Mouse (Mus musculus) hindbrain, embryonic 16.5 days (tissue): ENCODE results near the gene Srcin1. TPM values are rescaled to one million over a fixed set of nuclear protein-coding genes. Genes with fewer than 3 reads are reported as not detected.
A peak's percentile ranks its signal among the peaks of the same experiment; 100 is the strongest.

Source experiments
- ATAC-seq: fragments of 200-750 bp; cut with Nextera tagmentation; 2 replicates; pipeline ENCODE4 v1.8.0; 2017; ENCODE audit warnings: moderate TSS enrichment, moderate library complexity
- H3K27ac ChIP-seq: fragments of 300-500 bp; sonication (generic); 2 replicates; pipeline ENCODE4 v1.5.1; 2014; ENCODE audit warnings: low read depth, mild to moderate bottlenecking, control low read depth, low read length, moderate library complexity
- H3K27me3 ChIP-seq: fragments of 300-500 bp; sonication (generic); replicated peaks from 2 replicates; pipeline ENCODE4 v1.6.1; 2014; ENCODE audit warnings: low read length; ENCODE audit not compliant: control insufficient read depth, insufficient read depth
- H3K36me3 ChIP-seq: fragments of 300-500 bp; sonication (generic); 2 replicates; pipeline ENCODE4 v1.6.1; 2014; ENCODE audit warnings: mild to moderate bottlenecking, low read length, moderate library complexity, mixed read lengths; ENCODE audit not compliant: control insufficient read depth, insufficient read depth
- H3K4me1 ChIP-seq: fragments of 300-500 bp; sonication (generic); 2 replicates; pipeline ENCODE4 v1.6.1; 2014; ENCODE audit warnings: low read depth, low read length; ENCODE audit not compliant: control insufficient read depth, insufficient read depth
- H3K4me2 ChIP-seq: fragments of 300-500 bp; sonication (generic); 2 replicates; pipeline ENCODE4 v1.6.1; 2014; ENCODE audit warnings: mild to moderate bottlenecking, low read length, control low read depth, moderate library complexity
- H3K4me3 ChIP-seq: fragments of 300-500 bp; sonication (generic); 2 replicates; pipeline ENCODE4 v1.5.1; 2014; ENCODE audit warnings: mild to moderate bottlenecking, low read length, control low read depth, moderate library complexity
- H3K9ac ChIP-seq: fragments of 300-500 bp; sonication (generic); 2 replicates; pipeline ENCODE4 v1.6.1; 2014; ENCODE audit warnings: low read depth, mild to moderate bottlenecking, control low read depth, low read length, moderate library complexity
- H3K9me3 ChIP-seq: fragments of 300-500 bp; sonication (generic); 2 replicates; pipeline ENCODE4 v1.6.1; 2014; ENCODE audit warnings: mild to moderate bottlenecking, low read length, moderate library complexity; ENCODE audit not compliant: control insufficient read depth
- WGBS: fragments of 180-500 bp; shearing (Covaris S2); extraction: QIAGEN DNeasy Blood & Tissue Kit; methylation state at CpG from one replicate; pipeline ENCODE4 v1.1.7; 2014; 5-methylcytosine and 5-hydroxymethylcytosine counted together
- polyA plus RNA-seq: library from polyadenylated mRNA; unstranded; fragments of >200 nt; fragmentation: Nextera tagmentation; extraction: Ambion mirVana; gene quantifications from 2 replicates; pipeline ENCODE4 v1.2.1, GENCODE M21; 2015

Srcin1 gene
- polyA plus RNA-seq, 1 experiment from 2014 or later: 8.9 TPM

DNA sequence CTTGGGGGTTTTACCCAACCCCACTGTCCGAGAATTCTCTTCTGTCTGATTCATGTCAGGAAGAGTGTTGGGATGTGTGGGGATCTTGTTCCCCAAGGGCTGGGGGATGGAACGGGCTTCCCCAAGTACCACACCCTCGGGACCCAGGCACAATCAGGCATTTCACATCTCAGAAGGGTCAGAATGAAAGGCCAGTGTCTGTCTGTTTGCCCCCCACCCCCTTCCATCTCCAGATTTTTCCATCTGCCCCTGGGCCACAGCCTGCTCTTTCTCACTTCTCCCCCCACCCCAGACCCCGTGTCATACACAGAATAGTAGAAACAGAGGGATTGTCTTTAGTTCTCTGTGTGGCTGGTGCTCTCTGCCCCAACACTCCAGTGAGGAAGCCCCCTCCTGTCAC is 32.9 kb upstream of the Srcin1 start:
- H3K9me3 ChIP-seq: no peaks in the 10 kb centered on the region
- no peak overlapping the region for H3K9ac ChIP-seq
- H3K36me3 ChIP-seq: no peaks in the 10 kb centered on the region
- H3K4me3 ChIP-seq: no peak overlapping the region
- H3K4me2 ChIP-seq: no peak overlapping the region
- WGBS: 70% methylated on average over 4 of the region's 4 CpGs
- no peak for ATAC-seq
- no peak overlapping the region for H3K27ac ChIP-seq
- no peaks in the 10 kb centered on the region for H3K4me1 ChIP-seq
- no peaks in the 10 kb centered on the region for H3K27me3 ChIP-seq

DNA sequence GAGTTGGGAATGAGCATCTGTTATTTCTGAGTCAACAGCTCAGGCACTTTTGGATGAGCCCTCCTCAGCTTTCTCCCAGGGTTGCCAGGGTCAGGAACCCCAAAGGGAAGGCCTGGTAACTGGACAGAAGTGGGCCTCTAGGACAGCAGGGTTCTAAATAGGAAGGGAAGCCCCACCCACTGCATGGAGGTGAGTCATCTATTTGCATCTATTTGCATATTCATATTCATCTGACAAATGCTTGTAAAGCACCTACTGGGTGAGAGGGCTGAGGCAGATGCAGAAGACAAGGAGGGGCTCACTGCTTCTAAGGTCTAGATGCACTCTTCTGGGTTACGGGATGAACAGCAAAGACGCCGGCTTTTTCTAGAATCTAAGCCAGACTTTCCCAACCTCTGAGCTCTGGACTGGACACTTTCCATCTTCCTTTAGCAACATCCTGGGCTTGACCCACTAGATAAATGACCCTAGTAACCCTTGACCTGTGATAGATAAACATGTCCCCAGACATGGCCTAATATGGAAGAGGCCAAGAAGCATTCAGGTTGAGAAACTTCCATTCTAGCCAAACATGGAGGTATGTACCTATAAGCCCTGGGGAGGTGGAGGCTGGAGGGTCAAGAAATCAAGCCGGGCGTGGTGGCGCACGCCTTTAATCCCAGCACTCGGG is 31.2 kb upstream of the Srcin1 start:
- no peak for ATAC-seq

DNA sequence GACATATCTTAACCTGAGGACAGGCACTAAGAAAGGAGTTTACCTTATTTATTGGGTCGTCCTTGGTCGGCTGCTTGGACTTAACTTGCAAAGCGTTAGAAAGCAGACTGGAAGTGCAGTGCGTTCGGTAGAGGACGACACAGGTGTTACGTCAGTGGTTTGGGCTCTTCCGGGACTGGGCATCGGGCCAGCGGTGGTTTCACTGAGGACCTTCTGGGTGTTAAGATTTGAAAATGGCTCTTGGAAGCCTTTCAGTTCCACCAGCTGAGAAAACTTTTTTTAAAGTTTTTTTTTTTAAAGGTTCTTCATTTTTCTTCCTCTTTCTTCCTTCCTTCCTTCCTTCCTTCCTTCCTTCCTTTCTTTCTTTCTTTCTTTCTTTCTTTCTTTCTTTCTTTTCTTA is 27.9 kb upstream of the Srcin1 start:
- no peak overlapping the region for H3K9ac ChIP-seq
- H3K9me3 ChIP-seq: no peaks in the 10 kb centered on the region
- no peak for ATAC-seq
- no peak overlapping the region for H3K4me3 ChIP-seq
- no peak overlapping the region for H3K27ac ChIP-seq
- H3K4me2 ChIP-seq: no peak overlapping the region
- WGBS: 77% methylated on average over 10 of the region's 10 CpGs
- H3K4me1 ChIP-seq: no peaks in the 10 kb centered on the region
- no peaks in the 10 kb centered on the region for H3K27me3 ChIP-seq
- no peaks in the 10 kb centered on the region for H3K36me3 ChIP-seq

More for the DNA sequence above, 31.2 kb upstream of the Srcin1 start:
- H3K4me3 ChIP-seq: no peak overlapping the region
- no peaks in the 10 kb centered on the region for H3K36me3 ChIP-seq
- H3K9ac ChIP-seq: no peak overlapping the region
- H3K27me3 ChIP-seq: no peaks in the 10 kb centered on the region
- no peaks in the 10 kb centered on the region for H3K4me1 ChIP-seq
- H3K27ac ChIP-seq: no peak overlapping the region
- H3K4me2 ChIP-seq: no peak overlapping the region
- 96% methylated on average over 8 of the region's 8 CpGs for WGBS
- no peaks in the 10 kb centered on the region for H3K9me3 ChIP-seq

DNA sequence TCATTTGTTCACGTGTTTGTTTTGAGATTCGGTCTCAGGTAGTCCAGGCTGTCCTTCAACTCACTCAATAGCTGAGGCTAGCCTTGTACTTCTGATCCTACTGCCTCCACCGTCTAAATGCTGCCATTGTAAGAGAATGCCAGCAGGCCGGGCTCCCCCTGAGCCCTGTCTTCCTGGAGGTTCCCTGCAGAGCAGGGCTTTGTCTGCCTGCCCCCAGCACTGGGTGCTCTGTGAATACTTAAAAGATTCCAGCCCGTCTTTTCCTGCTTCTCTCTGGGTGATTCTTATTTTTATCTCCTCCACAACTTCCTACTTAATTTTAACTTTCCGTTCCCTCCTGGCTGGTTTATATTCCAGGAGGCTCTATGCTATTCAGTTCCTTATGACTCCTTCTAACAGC is 26.2 kb upstream of the Srcin1 start:
- ATAC-seq: no peak
- Histone ChIP-seq H3K4me1 (no peaks in the 10 kb centered on the region), H3K27ac (no peak overlapping the region), H3K9ac (no peak overlapping the region), H3K4me3 (no peak overlapping the region), H3K36me3 (no peaks in the 10 kb centered on the region), H3K4me2 (no peak overlapping the region), H3K9me3 (no peaks in the 10 kb centered on the region), H3K27me3 (no peaks in the 10 kb centered on the region)
- 24% methylated on average over 6 of the region's 6 CpGs for WGBS

DNA sequence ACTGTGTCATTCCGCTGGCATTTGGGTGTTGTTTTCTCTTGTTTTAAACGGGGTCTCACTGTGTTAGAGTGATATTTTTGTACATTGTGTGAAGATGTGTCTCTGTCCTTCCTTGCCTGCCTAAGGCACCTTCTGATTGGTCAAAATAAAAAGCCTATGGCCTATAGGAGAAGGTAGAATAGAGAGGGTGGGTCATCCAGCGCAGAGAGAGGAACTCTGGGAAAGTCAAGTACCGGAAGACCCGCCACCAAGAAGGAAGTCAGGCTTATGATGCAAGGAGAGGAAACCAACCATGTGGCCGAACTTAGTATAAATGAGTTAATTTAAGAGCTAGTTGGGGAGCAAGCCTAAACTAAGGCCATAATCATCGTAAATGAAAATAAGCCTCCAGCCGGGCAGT is 23.1 kb upstream of the Srcin1 start:
- no peak for ATAC-seq
- Histone ChIP-seq H3K4me1 (no peaks in the 10 kb centered on the region), H3K4me3 (no peak overlapping the region), H3K9ac (no peak overlapping the region), H3K4me2 (no peak overlapping the region), H3K27ac (no peak overlapping the region), H3K9me3 (no peaks in the 10 kb centered on the region), H3K36me3 (no peaks in the 10 kb centered on the region), H3K27me3 (no peaks in the 10 kb centered on the region)
- 97% methylated on average over 8 of the region's 8 CpGs for WGBS

DNA sequence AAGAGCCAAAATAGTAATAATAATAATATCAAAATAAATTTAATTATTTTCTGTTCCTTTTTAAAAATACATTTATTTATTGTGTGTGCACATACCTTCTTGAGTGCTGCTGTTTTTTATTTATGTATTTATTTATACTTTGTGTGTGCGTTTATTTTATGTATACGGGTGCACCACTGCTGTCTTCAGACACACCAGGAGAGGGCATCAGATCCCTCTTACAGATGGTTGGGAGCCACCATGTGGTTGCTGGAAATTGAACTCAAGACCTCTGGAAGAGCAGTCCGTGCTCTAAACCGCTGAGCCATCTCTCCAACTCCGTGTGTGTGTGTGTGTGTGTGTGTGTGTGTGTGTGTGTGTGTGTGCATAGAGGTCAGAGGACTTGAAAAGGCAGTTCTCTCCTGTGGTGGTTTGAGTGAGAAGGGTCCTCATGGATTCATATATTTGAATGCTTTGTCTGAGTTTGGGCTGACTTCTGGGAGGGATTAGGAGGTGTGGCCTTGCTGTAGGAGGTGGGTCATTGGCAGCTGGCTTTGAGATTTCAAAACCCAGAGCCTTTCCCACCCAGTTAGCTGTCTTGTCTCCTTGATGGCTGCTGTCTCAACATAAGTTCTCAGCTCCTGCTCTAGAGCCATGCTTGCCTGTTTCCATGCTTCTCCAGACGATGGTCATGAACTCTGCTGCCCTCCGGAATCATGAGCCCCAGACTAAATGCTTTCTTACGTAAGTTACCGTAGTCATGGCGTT is 22.1 kb upstream of the Srcin1 start:
- Histone ChIP-seq H3K4me1 (no peaks in the 10 kb centered on the region), H3K27ac (no peak overlapping the region), H3K4me2 (no peak overlapping the region), H3K9me3 (no peaks in the 10 kb centered on the region), H3K9ac (no peak overlapping the region), H3K4me3 (no peak overlapping the region), H3K27me3 (no peaks in the 10 kb centered on the region), H3K36me3 (no peaks in the 10 kb centered on the region)
- no peak for ATAC-seq
- 75% methylated on average over 10 of the region's 10 CpGs for WGBS

DNA sequence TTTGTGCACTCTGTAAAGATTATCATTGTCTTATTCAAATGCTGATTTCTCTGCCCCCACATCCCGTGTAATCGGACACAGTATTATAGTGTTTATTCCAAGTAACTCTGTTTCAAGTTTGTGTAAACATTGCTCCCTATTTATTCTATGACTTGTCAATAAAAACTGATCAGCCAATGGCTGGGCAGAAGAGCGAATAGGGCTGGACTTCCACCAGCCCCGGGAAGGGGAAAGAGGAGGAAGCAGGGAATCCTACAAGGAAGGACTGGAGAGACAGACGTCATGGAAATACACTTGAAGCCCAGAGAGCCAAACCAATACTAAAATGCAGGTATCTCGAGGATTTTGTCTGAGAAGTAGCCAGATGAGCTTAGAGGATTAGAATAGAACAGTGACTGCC is 18.1 kb upstream of the Srcin1 start:
- no peak for ATAC-seq
- Histone ChIP-seq H3K9me3 (no peaks in the 10 kb centered on the region), H3K36me3 (no peaks in the 10 kb centered on the region), H3K9ac (no peak overlapping the region), H3K27me3 (no peaks in the 10 kb centered on the region), H3K4me3 (no peak overlapping the region), H3K27ac (no peak overlapping the region), H3K4me2 (no peak overlapping the region), H3K4me1 (peaks cover 4% of the 10 kb centered on the region)
- 54% methylated on average over 6 of the region's 6 CpGs for WGBS

DNA sequence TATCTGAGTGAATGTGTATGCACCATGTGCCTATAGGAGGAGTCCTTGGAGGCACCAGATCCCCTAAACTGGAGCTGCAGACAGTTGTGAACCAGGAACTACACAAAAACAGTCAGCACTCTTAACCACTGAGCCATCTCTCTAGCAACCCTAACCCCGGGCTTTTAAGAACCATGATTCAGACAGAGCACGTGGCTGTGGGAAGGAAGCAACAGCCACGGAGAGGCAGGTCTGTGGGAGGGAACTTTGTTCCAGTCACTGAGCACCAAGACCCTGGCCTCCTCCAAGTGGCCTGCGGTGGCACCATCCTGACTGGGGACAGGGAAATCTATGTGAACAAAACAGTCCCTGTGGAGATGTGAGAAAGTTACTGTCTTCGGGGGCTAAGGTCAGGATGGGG is 15.9 kb upstream of the Srcin1 start:
- H3K9ac ChIP-seq: no peak overlapping the region
- H3K9me3 ChIP-seq: no peaks in the 10 kb centered on the region
- peaks cover 4% of the 10 kb centered on the region for H3K4me1 ChIP-seq
- H3K4me3 ChIP-seq: no peak overlapping the region
- WGBS: 25% methylated on average over 5 of the region's 5 CpGs
- ATAC-seq: no peak
- H3K27ac ChIP-seq: no peak overlapping the region
- no peak overlapping the region for H3K4me2 ChIP-seq
- H3K36me3 ChIP-seq: no peaks in the 10 kb centered on the region
- no peaks in the 10 kb centered on the region for H3K27me3 ChIP-seq

DNA sequence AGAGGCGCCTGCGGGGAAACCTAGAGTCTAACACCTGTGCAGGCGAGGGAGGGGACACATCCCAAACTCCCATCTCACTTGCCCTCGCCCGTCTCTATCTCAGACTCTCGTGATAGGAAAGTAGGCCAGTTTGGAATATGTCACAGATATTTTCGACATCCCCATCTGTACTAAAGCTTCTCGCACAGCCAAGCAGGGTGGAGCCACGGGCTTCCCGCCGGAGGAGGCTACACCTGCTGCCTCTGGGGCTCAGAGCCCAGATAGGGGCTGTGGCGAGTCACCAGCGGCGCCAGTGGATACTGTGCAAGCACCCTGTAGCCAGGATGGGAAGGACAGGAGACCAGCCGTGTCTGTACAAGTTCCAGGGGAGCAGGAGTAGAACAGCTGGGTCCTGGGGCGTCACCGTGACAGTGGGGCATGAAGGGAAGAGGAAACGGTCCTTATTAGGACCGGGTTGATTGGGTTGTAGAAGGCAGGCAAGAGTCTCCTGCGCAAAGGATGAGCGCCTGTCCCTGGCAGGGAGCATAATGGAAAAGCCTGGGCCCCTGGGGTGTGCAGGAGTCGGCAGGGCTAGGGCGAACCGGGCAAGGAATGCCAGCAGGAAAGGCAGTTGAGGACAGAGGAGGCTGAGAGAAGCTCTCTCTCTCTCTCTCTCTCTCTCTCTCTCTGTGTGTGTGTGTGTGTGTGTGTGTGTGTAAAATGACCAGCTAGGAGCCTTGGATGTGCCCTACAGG is 14.4 kb upstream of the Srcin1 start:
- ATAC-seq: no peak
- Histone ChIP-seq H3K4me1 (peaks cover 4% of the 10 kb centered on the region), H3K4me2 (peak overlapping the region; percentile 22), H3K36me3 (no peaks in the 10 kb centered on the region), H3K4me3 (no peak overlapping the region), H3K27me3 (no peaks in the 10 kb centered on the region), H3K9me3 (no peaks in the 10 kb centered on the region), H3K27ac (no peak overlapping the region), H3K9ac (peak overlapping the region; percentile 41)
- 33% methylated on average over 24 of the region's 24 CpGs for WGBS
